Mouse (Mus musculus): ENCODE measurements around the gene Sema5a. TPM values are rescaled to one million over a fixed set of nuclear protein-coding genes. Genes with fewer than 3 reads are reported as not detected.

Sema5a gene
- total RNA-seq, 2 experiments from 2014 or later = 2.4 to 3.0 TPM

- DNase-seq = peak; percentile 78 to 83
- intact Hi-C loops (cut with DNase I) = loop anchor here (1.0 to 5.0 kb wide), 2 partner anchors 191 to 471 kb away; no protein-coding TSS in a partner anchor
Measured at GRCm38 (mm10) chr15:32245837-32246670, 1.4 kb downstream of the Sema5a start.

GRCm38 (mm10) chr15:32247281-32247680, 2.7 kb downstream of the Sema5a start:
- intact Hi-C loops (cut with DNase I) = loop anchor here (5.0 kb wide), 1 partner anchor 470 kb away; no protein-coding TSS in a partner anchor
- DNase-seq = no peak

GRCm38 (mm10) chr15:32254806-32255205, 10.2 kb downstream of the Sema5a start:
- no peak for DNase-seq
- intact Hi-C loops (cut with DNase I) = no loop called here

- no peak for DNase-seq
- intact Hi-C loops (cut with DNase I) = no loop called here
Measured at GRCm38 (mm10) chr15:32257340-32257739, 12.7 kb downstream of the Sema5a start.

GRCm38 (mm10) chr15:32257886-32258319, 13.3 kb downstream of the Sema5a start:
- intact Hi-C loops (cut with DNase I) = no loop called here
- no peak for DNase-seq

- intact Hi-C loops (cut with DNase I) = no loop called here
- no peak for DNase-seq
Measured at GRCm38 (mm10) chr15:32259362-32260096, 14.9 kb downstream of the Sema5a start.

- no peak for DNase-seq
- intact Hi-C loops (cut with DNase I) = no loop called here
Measured at GRCm38 (mm10) chr15:32260942-32261341, 16.3 kb downstream of the Sema5a start.

GRCm38 (mm10) chr15:32263651-32264050, 19.0 kb downstream of the Sema5a start:
- no peak for DNase-seq
- intact Hi-C loops (cut with DNase I) = no loop called here

- no peak for DNase-seq
- intact Hi-C loops (cut with DNase I) = no loop called here
Measured at GRCm38 (mm10) chr15:32264822-32265377, 20.3 kb downstream of the Sema5a start.

GRCm38 (mm10) chr15:32265378-32265934, 20.8 kb downstream of the Sema5a start:
- DNase-seq = no peak
- intact Hi-C loops (cut with DNase I) = no loop called here

GRCm38 (mm10) chr15:32266122-32266820, 21.7 kb downstream of the Sema5a start:
- no peak for DNase-seq
- intact Hi-C loops (cut with DNase I) = no loop called here

- no peak for DNase-seq
- intact Hi-C loops (cut with DNase I) = no loop called here
Measured at GRCm38 (mm10) chr15:32270106-32270505, 25.5 kb downstream of the Sema5a start.

GRCm38 (mm10) chr15:32273925-32274324, 29.3 kb downstream of the Sema5a start:
- intact Hi-C loops (cut with DNase I) = no loop called here
- DNase-seq = no peak

GRCm38 (mm10) chr15:32275020-32275419, 30.4 kb downstream of the Sema5a start:
- intact Hi-C loops (cut with DNase I) = no loop called here
- DNase-seq = no peak

- no peak for DNase-seq
- intact Hi-C loops (cut with DNase I) = no loop called here
Measured at GRCm38 (mm10) chr15:32278600-32278999, 34.0 kb downstream of the Sema5a start.

GRCm38 (mm10) chr15:32281374-32281773, 36.8 kb downstream of the Sema5a start:
- no peak for DNase-seq
- intact Hi-C loops (cut with DNase I) = no loop called here

- DNase-seq = no peak
- intact Hi-C loops (cut with DNase I) = no loop called here
Measured at GRCm38 (mm10) chr15:32284688-32285087, 40.1 kb downstream of the Sema5a start.

- intact Hi-C loops (cut with DNase I) = no loop called here
- DNase-seq = peak in 1 of 2 experiments; percentile 13
Measured at GRCm38 (mm10) chr15:32286296-32286695, 41.7 kb downstream of the Sema5a start.

GRCm38 (mm10) chr15:32288480-32288879, 43.9 kb downstream of the Sema5a start:
- intact Hi-C loops (cut with DNase I) = no loop called here
- peak; percentile 21 to 23 for DNase-seq

- intact Hi-C loops (cut with DNase I) = no loop called here
- no peak for DNase-seq
Measured at GRCm38 (mm10) chr15:32291000-32291399, 46.4 kb downstream of the Sema5a start.
